Mouse (Mus musculus): Measurements from ENCODE around the gene Otulinl. TPM values are rescaled to one million over a fixed set of nuclear protein-coding genes. Genes with fewer than 3 reads are reported as not detected.
"Not testable (repeated sequence)": the region's sequence is repeated elsewhere in the genome, so short reads cannot be mapped to it uniquely, and the experiment has no call there.

Gene Otulinl
- 7.7 and 8.0 TPM in 2 replicates for polyA plus RNA-seq (2016; fragmentation: Nextera tagmentation; extraction: Ambion mirVana)

DNA sequence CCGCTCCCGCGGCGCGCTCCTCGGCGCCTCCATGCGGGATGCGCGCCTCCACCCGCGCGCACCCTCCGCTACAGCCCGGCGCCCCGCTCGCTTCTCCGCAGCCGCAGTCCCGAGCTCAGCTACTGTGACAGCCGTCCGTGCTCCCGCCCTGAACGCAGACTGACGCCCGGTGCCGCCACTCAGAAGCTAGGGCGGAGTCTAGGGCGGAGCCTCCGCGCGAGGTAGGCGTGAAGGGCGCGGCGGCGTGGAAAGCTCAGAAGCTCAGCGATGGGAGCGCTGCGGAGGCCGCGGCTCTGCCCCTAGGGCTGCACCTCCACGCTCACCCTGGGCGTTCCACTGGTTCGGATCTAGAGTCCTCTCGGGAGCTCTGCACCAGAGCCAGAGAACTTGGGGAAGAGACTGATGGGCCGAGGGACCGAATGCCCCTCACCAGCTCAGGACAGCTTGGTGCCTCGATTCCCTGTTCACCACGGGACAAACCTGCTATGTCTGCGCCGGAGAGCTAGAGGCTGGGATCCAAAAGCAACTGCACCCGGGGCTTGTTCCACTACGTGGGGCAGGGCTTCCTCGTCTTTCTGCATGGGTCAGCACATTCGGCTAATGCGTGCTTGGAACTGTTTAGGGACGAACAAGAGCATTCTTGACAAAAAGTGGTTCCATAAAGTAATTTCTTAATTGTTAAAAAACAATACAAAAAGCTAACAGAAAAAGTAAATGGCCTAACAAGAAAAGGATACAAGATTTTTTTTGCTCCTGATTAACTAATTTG is at the start of gene Otulinl:
Gene Otulinl, minus strand, starts transcription at position 161 of the 769 bp plus-strand sequence.
- 2% methylated on average over 59 of the region's 59 CpGs for WGBS
- H3K27me3 ChIP-seq: peaks cover 43% of the 10 kb centered on the region
- peak within 1 kb of the TSS; percentile 62 for H3K9ac ChIP-seq (replicated peaks)
- ATAC-seq (ENCODE audit: low FRiP score, low read depth): peak; percentile 100
- peak within 1 kb of the TSS; percentile 77 for H3K4me2 ChIP-seq (replicated peaks)
- H3K4me1 ChIP-seq: peaks cover 7% of the 10 kb centered on the region
- H3K9me3 ChIP-seq: no peaks in the 10 kb centered on the region
- peak within 1 kb of the TSS; percentile 63 for H3K4me3 ChIP-seq
- H3K27ac ChIP-seq (replicated peaks): no peak within 1 kb of the TSS
- no peaks in the 10 kb centered on the region for H3K36me3 ChIP-seq

GRCm38 (mm10) chr15:27726228-27726627 is 44.8 kb upstream of the Otulinl start:
- Histone ChIP-seq H3K27me3 (no peaks in the 10 kb centered on the region), H3K4me1 (no peaks in the 10 kb centered on the region), H3K9ac (replicated peaks) (no peak overlapping the region), H3K36me3 (no peaks in the 10 kb centered on the region), H3K4me2 (replicated peaks) (no peak overlapping the region), H3K9me3 (no peaks in the 10 kb centered on the region), H3K27ac (replicated peaks) (no peak overlapping the region), H3K4me3 (no peak overlapping the region)
- 83% methylated on average over 6 of the region's 6 CpGs for WGBS
- no peak for ATAC-seq (ENCODE audit: low FRiP score, low read depth)

- ATAC-seq (ENCODE audit: low FRiP score, low read depth): no peak
- Histone ChIP-seq H3K4me1 (no peaks in the 10 kb centered on the region), H3K27ac (replicated peaks) (no peak overlapping the region), H3K4me3 (no peak overlapping the region), H3K4me2 (replicated peaks) (no peak overlapping the region), H3K9me3 (no peaks in the 10 kb centered on the region), H3K9ac (replicated peaks) (no peak overlapping the region), H3K27me3 (no peaks in the 10 kb centered on the region), H3K36me3 (no peaks in the 10 kb centered on the region)
- WGBS: 86% methylated on average over 9 of the region's 9 CpGs
Measured at GRCm38 (mm10) chr15:27724796-27725680, 43.7 kb upstream of the Otulinl start.

DNA sequence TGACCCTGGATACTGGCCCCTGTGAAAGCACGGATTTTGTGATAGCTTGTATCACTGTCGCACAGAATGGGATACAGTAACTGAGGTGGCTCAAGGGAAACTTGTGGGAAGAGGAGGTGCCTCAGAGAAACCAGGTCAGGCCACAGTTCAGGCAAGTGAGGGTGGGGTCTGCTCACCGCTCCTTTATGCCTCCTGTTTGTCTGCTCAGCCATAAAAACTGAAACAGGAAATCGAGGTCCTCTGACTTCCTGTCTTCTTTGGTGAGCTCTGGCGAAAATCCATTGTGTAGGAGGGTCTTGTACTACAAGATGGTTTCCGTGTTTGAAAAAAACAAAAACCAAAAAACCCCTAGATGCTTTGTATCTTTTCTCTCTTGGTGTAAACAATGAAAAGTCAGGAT is 42.9 kb upstream of the Otulinl start:
- ATAC-seq (ENCODE audit: low FRiP score, low read depth): no peak
- 85% methylated on average over 6 of the region's 6 CpGs for WGBS

GRCm38 (mm10) chr15:27723746-27724145 is 42.4 kb upstream of the Otulinl start:
- Histone ChIP-seq H3K4me3 (no peak overlapping the region), H3K9ac (replicated peaks) (no peak overlapping the region), H3K4me1 (no peaks in the 10 kb centered on the region), H3K36me3 (no peaks in the 10 kb centered on the region), H3K27ac (replicated peaks) (no peak overlapping the region), H3K27me3 (no peaks in the 10 kb centered on the region), H3K9me3 (no peaks in the 10 kb centered on the region), H3K4me2 (replicated peaks) (no peak overlapping the region)
- no peak for ATAC-seq (ENCODE audit: low FRiP score, low read depth)
- WGBS: 59% methylated on average over 6 of the region's 6 CpGs

More for the DNA sequence above, 42.9 kb upstream of the Otulinl start:
- no peak overlapping the region for H3K27ac ChIP-seq (replicated peaks)
- H3K4me2 ChIP-seq (replicated peaks): no peak overlapping the region
- H3K4me3 ChIP-seq: no peak overlapping the region
- no peaks in the 10 kb centered on the region for H3K9me3 ChIP-seq
- H3K4me1 ChIP-seq: no peaks in the 10 kb centered on the region
- H3K27me3 ChIP-seq: no peaks in the 10 kb centered on the region
- no peak overlapping the region for H3K9ac ChIP-seq (replicated peaks)
- H3K36me3 ChIP-seq: no peaks in the 10 kb centered on the region

GRCm38 (mm10) chr15:27720297-27720696 is 38.9 kb upstream of the Otulinl start:
- WGBS: 93% methylated on average over 8 of the region's 8 CpGs
- ATAC-seq (ENCODE audit: low FRiP score, low read depth); H3K9me3 ChIP-seq; H3K27ac ChIP-seq (replicated peaks); H3K4me3 ChIP-seq; H3K4me1 ChIP-seq; H3K36me3 ChIP-seq; H3K4me2 ChIP-seq (replicated peaks); H3K9ac ChIP-seq (replicated peaks); H3K27me3 ChIP-seq: not testable (repeated sequence)

- Histone ChIP-seq H3K9ac (replicated peaks) (no peak overlapping the region), H3K9me3 (no peaks in the 10 kb centered on the region), H3K4me2 (replicated peaks) (no peak overlapping the region), H3K4me1 (no peaks in the 10 kb centered on the region), H3K4me3 (no peak overlapping the region), H3K27me3 (no peaks in the 10 kb centered on the region), H3K36me3 (no peaks in the 10 kb centered on the region), H3K27ac (replicated peaks) (no peak overlapping the region)
- no peak for ATAC-seq (ENCODE audit: low FRiP score, low read depth)
- 90% methylated on average over 7 of the region's 7 CpGs for WGBS
Measured at GRCm38 (mm10) chr15:27718668-27719067, 37.3 kb upstream of the Otulinl start.

- Histone ChIP-seq H3K27ac (replicated peaks) (no peak overlapping the region), H3K4me1 (no peaks in the 10 kb centered on the region), H3K4me2 (replicated peaks) (no peak overlapping the region), H3K27me3 (no peaks in the 10 kb centered on the region), H3K36me3 (no peaks in the 10 kb centered on the region), H3K9me3 (no peaks in the 10 kb centered on the region), H3K9ac (replicated peaks) (no peak overlapping the region), H3K4me3 (no peak overlapping the region)
- 37% methylated on average over 3 of the region's 3 CpGs for WGBS
- ATAC-seq (ENCODE audit: low FRiP score, low read depth): peak; percentile 38; the same call in 1 of the 2 replicates
Measured at GRCm38 (mm10) chr15:27715331-27715730, 34.0 kb upstream of the Otulinl start.

GRCm38 (mm10) chr15:27710698-27711097 is 29.3 kb upstream of the Otulinl start:
- Histone ChIP-seq H3K27ac (replicated peaks) (no peak overlapping the region), H3K4me3 (no peak overlapping the region), H3K27me3 (no peaks in the 10 kb centered on the region), H3K9me3 (no peaks in the 10 kb centered on the region), H3K36me3 (no peaks in the 10 kb centered on the region), H3K9ac (replicated peaks) (no peak overlapping the region), H3K4me1 (no peaks in the 10 kb centered on the region), H3K4me2 (replicated peaks) (no peak overlapping the region)
- 79% methylated on average over 9 of the region's 9 CpGs for WGBS
- no peak for ATAC-seq (ENCODE audit: low FRiP score, low read depth)

DNA sequence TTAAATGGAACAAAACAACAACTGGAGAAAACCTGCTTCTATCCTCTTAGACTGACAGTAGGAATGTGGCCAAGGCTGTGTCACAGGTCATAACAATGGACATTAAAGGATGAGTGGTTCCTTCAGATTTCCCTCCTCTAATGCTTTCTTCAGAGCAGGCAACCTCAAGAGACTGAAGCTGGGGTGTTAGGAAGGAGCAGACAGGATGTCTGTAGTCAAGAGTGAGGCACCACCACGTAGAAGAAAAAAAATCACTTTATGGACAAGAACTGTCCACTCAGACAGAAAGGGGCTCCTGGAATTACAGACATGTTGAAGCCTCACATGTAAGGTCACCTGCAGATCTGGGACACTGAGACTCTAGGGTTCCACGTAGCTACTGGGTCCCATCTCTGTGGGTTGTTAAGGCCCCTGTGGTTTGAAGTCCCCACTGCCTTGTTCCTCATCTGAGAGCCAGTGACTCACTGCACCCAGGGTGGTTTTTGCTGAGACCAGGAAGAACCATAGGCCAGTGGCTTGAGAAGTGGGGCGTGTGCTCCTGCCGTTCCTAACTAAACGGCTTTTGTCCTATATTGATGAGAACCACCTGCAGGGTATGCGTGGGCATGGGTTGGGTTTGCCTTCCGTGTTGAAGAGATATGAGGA is 27.7 kb upstream of the Otulinl start:
- H3K27ac ChIP-seq (replicated peaks): no peak overlapping the region
- no peaks in the 10 kb centered on the region for H3K27me3 ChIP-seq
- H3K4me3 ChIP-seq: no peak overlapping the region
- no peak for ATAC-seq (ENCODE audit: low FRiP score, low read depth)
- H3K4me2 ChIP-seq (replicated peaks): no peak overlapping the region
- no peaks in the 10 kb centered on the region for H3K4me1 ChIP-seq
- no peaks in the 10 kb centered on the region for H3K36me3 ChIP-seq
- H3K9ac ChIP-seq (replicated peaks): no peak overlapping the region
- whole genome bisulfite sequencing: 88% methylated on average over 7 of the region's 7 CpGs
- no peaks in the 10 kb centered on the region for H3K9me3 ChIP-seq

- Histone ChIP-seq H3K27ac (replicated peaks) (no peak overlapping the region), H3K27me3 (no peaks in the 10 kb centered on the region), H3K36me3 (no peaks in the 10 kb centered on the region), H3K4me1 (no peaks in the 10 kb centered on the region), H3K4me2 (replicated peaks) (no peak overlapping the region), H3K4me3 (no peak overlapping the region), H3K9me3 (no peaks in the 10 kb centered on the region), H3K9ac (replicated peaks) (no peak overlapping the region)
- WGBS: 75% methylated on average over 3 of the region's 3 CpGs
- ATAC-seq (ENCODE audit: low FRiP score, low read depth): no peak
Measured at GRCm38 (mm10) chr15:27708499-27708898, 27.1 kb upstream of the Otulinl start.

- no peaks in the 10 kb centered on the region for H3K9me3 ChIP-seq
- peaks cover 12% of the 10 kb centered on the region for H3K4me1 ChIP-seq
- no peak overlapping the region for H3K4me2 ChIP-seq (replicated peaks)
- no peak overlapping the region for H3K9ac ChIP-seq (replicated peaks)
- H3K27ac ChIP-seq (replicated peaks): 0 out of 2 replicates have a peak overlapping the region, but pooled peaks have one; percentile 10
- no peaks in the 10 kb centered on the region for H3K36me3 ChIP-seq
- 13% methylated on average over 1 of the region's 1 CpGs for WGBS
- H3K4me3 ChIP-seq: no peak overlapping the region
- peaks cover 3% of the 10 kb centered on the region; the same call in 1 of the 2 replicates for H3K27me3 ChIP-seq
- no peak for ATAC-seq (ENCODE audit: low FRiP score, low read depth)
Measured at GRCm38 (mm10) chr15:27702972-27703313, 21.6 kb upstream of the Otulinl start.

Data from midbrain, embryonic 12.5 days (tissue).